Mouse (Mus musculus) heart, embryonic 13.5 days (tissue): ENCODE measurements around the gene Plcb1. TPM values are rescaled to one million over a fixed set of nuclear protein-coding genes. Genes with fewer than 3 reads are reported as not detected.

Experiments used
- ATAC-seq: fragments of 200-750 bp; cut with Nextera tagmentation; 2 replicates; pipeline ENCODE4 v1.8.0; 2017; ENCODE audit warnings: moderate TSS enrichment; ENCODE audit not compliant: insufficient number of reproducible peaks, low FRiP score, low TSS enrichment; ENCODE audit errors: extremely low read depth
- H3K27ac ChIP-seq: fragments of 300-500 bp; sonication (generic); replicated peaks from 2 replicates; pipeline ENCODE4 v1.5.1; 2015; ENCODE audit warnings: moderate library complexity, mild to moderate bottlenecking, inconsistent platforms
- H3K27me3 ChIP-seq: fragments of 300-500 bp; sonication (generic); replicated peaks from 2 replicates; pipeline ENCODE4 v1.6.1; 2015; ENCODE audit warnings: mild to moderate bottlenecking, inconsistent platforms
- H3K36me3 ChIP-seq: fragments of 300-500 bp; sonication (generic); 2 replicates; pipeline ENCODE4 v1.6.1; 2015; ENCODE audit warnings: mild to moderate bottlenecking, inconsistent platforms
- H3K4me1 ChIP-seq: fragments of 300-500 bp; sonication (generic); 2 replicates; pipeline ENCODE4 v1.6.1; 2015; ENCODE audit warnings: inconsistent platforms
- H3K4me2 ChIP-seq: fragments of 300-500 bp; sonication (generic); 2 replicates; pipeline ENCODE4 v1.6.1; 2015; ENCODE audit warnings: inconsistent platforms, mild to moderate bottlenecking, moderate library complexity
- H3K4me3 ChIP-seq: fragments of 300-500 bp; sonication (generic); 2 replicates; pipeline ENCODE4 v1.5.1; 2015; ENCODE audit warnings: moderate library complexity, mild to moderate bottlenecking, inconsistent platforms
- H3K9ac ChIP-seq: fragments of 300-500 bp; sonication (generic); 2 replicates; pipeline ENCODE4 v1.6.1; 2015; ENCODE audit warnings: inconsistent platforms, mild to moderate bottlenecking, moderate library complexity
- H3K9me3 ChIP-seq: fragments of 300-500 bp; sonication (generic); 2 replicates; pipeline ENCODE4 v1.6.1; 2016; ENCODE audit warnings: inconsistent platforms
- WGBS: fragments of 180-500 bp; shearing (Covaris S2); methylation state at CpG from one replicate; pipeline ENCODE4 v1.1.7; 2015; ENCODE audit warnings: mixed read lengths; 5-methylcytosine and 5-hydroxymethylcytosine counted together
- polyA plus RNA-seq: library from polyadenylated mRNA; unstranded; fragments of >200 nt; fragmentation: Nextera tagmentation; extraction: Ambion mirVana; gene quantifications from 2 replicates; pipeline ENCODE4 v1.2.1, GENCODE M21; 2015

The Plcb1 gene
- polyA plus RNA-seq, 1 experiment from 2014 or later: 5.9 TPM

DNA sequence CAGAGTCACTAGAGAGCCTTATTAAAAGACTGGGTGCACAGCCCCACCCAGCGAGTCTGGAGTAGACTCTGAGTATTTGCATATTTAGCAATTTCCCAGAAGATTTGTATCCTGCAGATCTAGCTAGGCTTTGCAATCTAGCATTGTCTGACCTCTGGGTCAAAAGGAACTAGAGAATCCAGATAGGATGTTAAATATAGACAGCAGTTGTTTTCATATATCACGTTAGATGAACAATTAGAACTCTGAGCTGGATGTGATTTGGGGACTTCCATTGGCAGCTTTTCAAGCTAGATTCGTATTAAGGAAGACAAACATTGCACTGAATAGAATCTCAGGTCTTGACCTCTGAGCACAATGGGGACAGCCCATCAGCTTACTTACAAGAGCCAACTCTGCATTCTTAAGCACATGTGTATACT, 439.7 kb downstream of the Plcb1 start:
- WGBS: 45% methylated on average over 3 of the region's 3 CpGs
- no peak overlapping the region for H3K4me3 ChIP-seq
- H3K9me3 ChIP-seq: no peaks in the 10 kb centered on the region
- no peak for ATAC-seq
- H3K4me2 ChIP-seq: no peak overlapping the region
- no peaks in the 10 kb centered on the region for H3K36me3 ChIP-seq
- no peaks in the 10 kb centered on the region for H3K27me3 ChIP-seq
- H3K27ac ChIP-seq: no peak overlapping the region
- peaks cover 3% of the 10 kb centered on the region; the same call in 1 of the 2 replicates for H3K4me1 ChIP-seq
- H3K9ac ChIP-seq: no peak overlapping the region

DNA sequence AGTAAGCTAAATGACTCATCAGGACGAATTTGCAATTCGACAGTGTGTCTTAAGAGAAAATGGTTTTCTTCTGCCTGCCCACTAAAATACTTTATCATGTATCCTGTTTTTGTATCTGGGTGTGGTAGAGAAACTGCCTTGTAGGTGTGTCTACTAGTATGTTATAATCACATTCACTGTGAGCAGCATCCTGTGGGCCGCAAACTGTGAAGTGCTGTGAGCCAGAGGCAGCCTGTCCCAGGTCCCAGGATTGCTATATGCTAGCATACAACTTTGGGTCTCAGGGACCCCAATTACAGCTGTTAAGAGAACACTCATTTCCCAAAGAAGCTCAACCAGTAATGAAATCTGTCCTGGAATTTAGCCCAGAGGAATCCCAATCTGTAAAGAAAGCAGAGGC, 444.4 kb downstream of the Plcb1 start:
- H3K4me3 ChIP-seq: no peak overlapping the region
- WGBS: 68% methylated on average over 3 of the region's 3 CpGs
- no peak overlapping the region for H3K4me2 ChIP-seq
- H3K27me3 ChIP-seq: no peaks in the 10 kb centered on the region
- H3K9me3 ChIP-seq: no peaks in the 10 kb centered on the region
- no peak for ATAC-seq
- no peaks in the 10 kb centered on the region for H3K36me3 ChIP-seq
- no peaks in the 10 kb centered on the region for H3K4me1 ChIP-seq
- no peak overlapping the region for H3K9ac ChIP-seq
- no peak overlapping the region for H3K27ac ChIP-seq

GRCm38 (mm10) chr2:135242662-135243316, 456.9 kb downstream of the Plcb1 start:
- no peaks in the 10 kb centered on the region for H3K36me3 ChIP-seq
- no peak overlapping the region for H3K9ac ChIP-seq
- WGBS: 74% methylated on average over 1 of the region's 1 CpGs
- no peaks in the 10 kb centered on the region for H3K9me3 ChIP-seq
- H3K4me1 ChIP-seq: peaks cover 8% of the 10 kb centered on the region; the same call in 1 of the 2 replicates
- no peak overlapping the region for H3K27ac ChIP-seq
- ATAC-seq: no peak
- H3K27me3 ChIP-seq: no peaks in the 10 kb centered on the region
- no peak overlapping the region for H3K4me2 ChIP-seq
- no peak overlapping the region for H3K4me3 ChIP-seq

GRCm38 (mm10) chr2:135243764-135244163, 457.9 kb downstream of the Plcb1 start:
- 62% methylated on average over 4 of the region's 4 CpGs for WGBS

DNA sequence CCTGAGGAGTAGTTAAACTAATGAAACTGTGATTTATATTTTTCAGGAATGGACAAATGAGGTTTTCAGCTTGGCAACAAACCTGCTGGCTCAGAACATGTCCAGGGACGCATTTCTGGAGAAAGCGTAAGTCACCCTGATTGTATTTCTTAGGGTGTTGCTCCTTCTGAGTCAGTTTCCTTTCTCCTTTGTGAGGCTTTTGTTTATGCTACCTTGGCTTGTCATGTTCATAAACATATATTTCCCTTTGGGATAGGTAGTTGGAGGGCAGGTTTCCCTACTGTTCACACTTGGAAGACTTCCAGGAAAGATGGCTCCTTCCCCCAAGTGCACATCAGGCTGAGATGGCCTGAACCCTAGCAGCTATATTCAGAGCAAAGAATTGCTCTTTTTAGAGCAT, 464.1 kb downstream of the Plcb1 start:
- Histone ChIP-seq H3K27me3 (no peaks in the 10 kb centered on the region), H3K36me3 (no peaks in the 10 kb centered on the region), H3K9ac (no peak overlapping the region), H3K4me1 (peaks cover 13% of the 10 kb centered on the region), H3K4me3 (no peak overlapping the region), H3K4me2 (no peak overlapping the region), H3K9me3 (no peaks in the 10 kb centered on the region), H3K27ac (no peak overlapping the region)
- ATAC-seq: no peak
- 68% methylated on average over 2 of the region's 2 CpGs for WGBS

More at GRCm38 (mm10) chr2:135243764-135244163, 457.9 kb downstream of the Plcb1 start:
- Histone ChIP-seq H3K4me3 (no peak overlapping the region), H3K27ac (no peak overlapping the region), H3K36me3 (no peaks in the 10 kb centered on the region), H3K9ac (no peak overlapping the region), H3K9me3 (no peaks in the 10 kb centered on the region), H3K4me2 (no peak overlapping the region), H3K27me3 (no peaks in the 10 kb centered on the region), H3K4me1 (peaks cover 8% of the 10 kb centered on the region; the same call in 1 of the 2 replicates)
- ATAC-seq: no peak

DNA sequence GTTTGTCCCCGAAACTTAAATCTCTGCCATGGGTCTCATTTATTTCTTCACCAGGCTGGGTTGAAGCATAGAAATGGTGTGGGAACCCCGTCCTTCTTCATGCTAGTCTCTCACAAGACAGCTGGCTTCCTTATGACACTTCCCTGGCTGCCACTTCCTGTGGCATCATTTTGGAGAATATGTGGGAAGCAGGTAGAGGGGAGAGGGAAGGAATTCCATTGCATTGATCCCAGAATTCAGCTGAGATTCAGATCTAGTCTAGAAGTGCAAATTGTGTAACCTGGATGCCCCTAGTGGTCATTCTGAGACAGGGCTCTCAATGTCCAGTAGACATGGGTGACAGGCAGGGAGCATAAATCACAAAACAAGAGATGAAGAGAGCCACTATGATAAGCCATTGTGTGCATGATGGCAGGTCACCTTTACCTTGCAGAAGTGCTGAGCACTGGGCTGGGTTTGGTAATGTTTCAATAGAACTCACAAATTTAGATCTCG, 466.0 kb downstream of the Plcb1 start:
- ATAC-seq: no peak
- 85% methylated on average over 3 of the region's 3 CpGs for WGBS
- H3K27me3 ChIP-seq: no peaks in the 10 kb centered on the region
- no peak overlapping the region for H3K27ac ChIP-seq
- no peak overlapping the region for H3K4me2 ChIP-seq
- no peak overlapping the region for H3K4me3 ChIP-seq
- H3K9ac ChIP-seq: no peak overlapping the region
- H3K4me1 ChIP-seq: peaks cover 10% of the 10 kb centered on the region
- no peaks in the 10 kb centered on the region for H3K36me3 ChIP-seq
- no peaks in the 10 kb centered on the region for H3K9me3 ChIP-seq

DNA sequence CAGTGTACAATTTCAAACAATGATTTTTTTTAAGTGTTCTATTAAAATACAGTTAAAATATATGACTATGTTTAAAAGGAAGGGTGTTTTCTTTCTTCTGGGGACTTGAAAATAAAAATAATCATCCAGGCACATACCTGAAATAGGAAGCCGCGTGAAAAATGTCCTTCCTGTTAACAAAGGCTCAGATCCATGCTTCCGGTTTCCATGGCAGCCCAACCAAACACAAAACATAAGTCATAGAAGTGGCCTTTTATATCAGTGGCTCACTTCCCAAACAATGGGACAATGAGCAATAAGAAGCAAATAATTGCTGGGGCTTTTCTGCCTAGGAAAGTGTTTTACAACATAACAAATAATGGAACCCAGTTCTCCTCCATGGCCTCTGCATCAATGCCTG, 473.3 kb downstream of the Plcb1 start:
- no peak overlapping the region for H3K4me2 ChIP-seq
- H3K36me3 ChIP-seq: no peaks in the 10 kb centered on the region
- ATAC-seq: no peak
- H3K27ac ChIP-seq: no peak overlapping the region; the same call in 1 of the 2 replicates
- no peak overlapping the region for H3K9ac ChIP-seq
- H3K4me1 ChIP-seq: peaks cover 6% of the 10 kb centered on the region
- H3K9me3 ChIP-seq: no peaks in the 10 kb centered on the region
- WGBS: 63% methylated on average over 3 of the region's 3 CpGs
- no peaks in the 10 kb centered on the region for H3K27me3 ChIP-seq
- H3K4me3 ChIP-seq: no peak overlapping the region

DNA sequence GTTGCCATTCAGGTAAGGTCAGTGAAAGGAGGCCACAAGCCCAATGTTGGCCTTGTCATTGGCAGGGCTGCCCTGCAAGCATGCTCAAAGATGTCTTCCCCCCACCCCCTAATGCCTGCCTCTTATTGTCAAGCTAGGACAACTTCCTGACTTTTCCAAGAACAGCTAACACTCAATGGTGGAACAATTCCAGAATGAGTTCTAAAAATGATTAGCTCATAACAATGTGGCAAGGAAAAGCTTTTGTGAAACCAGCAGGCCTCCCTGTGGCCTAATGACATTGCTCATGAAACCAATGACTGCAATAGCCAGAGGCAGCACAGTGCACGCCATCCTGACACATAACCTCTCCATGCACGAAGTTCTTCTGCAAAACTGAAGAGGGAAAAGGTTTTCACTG, 478.1 kb downstream of the Plcb1 start:
- H3K27me3 ChIP-seq: no peaks in the 10 kb centered on the region
- WGBS: 68% methylated on average over 2 of the region's 2 CpGs
- ATAC-seq: no peak
- H3K9ac ChIP-seq: no peak overlapping the region
- no peak overlapping the region for H3K4me3 ChIP-seq
- H3K27ac ChIP-seq: no peak overlapping the region
- no peaks in the 10 kb centered on the region for H3K4me1 ChIP-seq
- H3K4me2 ChIP-seq: no peak overlapping the region
- H3K9me3 ChIP-seq: no peaks in the 10 kb centered on the region
- no peaks in the 10 kb centered on the region for H3K36me3 ChIP-seq

DNA sequence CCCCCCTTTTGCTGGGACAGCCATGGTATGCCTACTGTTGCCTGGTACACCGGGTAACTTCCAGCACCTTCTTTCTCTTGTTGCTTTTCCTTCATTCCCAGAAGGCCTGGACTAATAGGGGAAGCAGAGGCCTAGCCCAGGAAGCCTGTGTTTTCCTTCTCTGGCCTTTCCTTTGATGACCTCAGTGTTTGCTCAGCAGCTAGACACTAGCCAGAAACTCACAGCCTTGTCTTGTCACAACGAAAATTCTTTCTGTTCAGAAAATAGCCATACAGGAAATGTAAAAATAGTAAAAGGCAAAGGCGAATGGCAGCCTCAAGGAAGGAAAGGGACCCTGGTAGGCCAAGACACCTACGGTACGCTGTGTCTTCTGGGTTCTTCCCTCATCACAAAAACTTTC, 489.1 kb downstream of the Plcb1 start:
- no peaks in the 10 kb centered on the region for H3K9me3 ChIP-seq
- H3K27ac ChIP-seq: peak overlapping the region; percentile 45; the same call in 1 of the 2 replicates
- no peak overlapping the region for H3K9ac ChIP-seq
- H3K4me1 ChIP-seq: peaks cover 31% of the 10 kb centered on the region
- no peak overlapping the region for H3K4me3 ChIP-seq
- H3K4me2 ChIP-seq: no peak overlapping the region
- no peak for ATAC-seq
- H3K36me3 ChIP-seq: no peaks in the 10 kb centered on the region
- 46% methylated on average over 5 of the region's 5 CpGs for WGBS
- no peaks in the 10 kb centered on the region for H3K27me3 ChIP-seq

DNA sequence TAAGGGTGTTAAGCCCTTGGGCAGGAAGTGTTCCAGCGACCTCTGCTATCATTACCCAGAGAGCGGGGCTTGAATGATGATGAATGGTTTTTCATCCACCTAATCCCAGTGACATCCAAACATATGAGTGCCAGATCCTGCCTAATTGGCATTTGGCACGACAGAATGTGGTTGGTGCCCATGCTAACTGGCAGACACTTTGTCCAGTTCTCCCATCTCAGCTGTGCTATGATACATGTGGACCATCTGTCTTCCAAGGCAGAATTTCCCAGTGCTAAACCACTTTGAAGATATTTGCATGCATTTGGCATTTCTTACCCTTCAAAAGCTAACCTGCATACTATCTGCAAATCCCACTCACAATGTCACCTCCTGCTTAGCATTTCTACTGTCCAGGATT, 492.6 kb downstream of the Plcb1 start:
- no peak for ATAC-seq
- Histone ChIP-seq H3K27me3 (no peaks in the 10 kb centered on the region), H3K4me1 (peaks cover 31% of the 10 kb centered on the region), H3K4me2 (no peak overlapping the region), H3K4me3 (no peak overlapping the region), H3K27ac (peak overlapping the region; percentile 20; the same call in 1 of the 2 replicates), H3K9me3 (no peaks in the 10 kb centered on the region), H3K36me3 (no peaks in the 10 kb centered on the region), H3K9ac (no peak overlapping the region)
- WGBS: 42% methylated on average over 3 of the region's 3 CpGs

- WGBS: 16% methylated on average over 6 of the region's 6 CpGs
- no peak overlapping the region for H3K4me3 ChIP-seq
- ATAC-seq: no peak
- 0 out of 2 replicates have a peak overlapping the region, but pooled peaks have one; percentile 7 for H3K9ac ChIP-seq
- H3K27me3 ChIP-seq: no peaks in the 10 kb centered on the region
- no peaks in the 10 kb centered on the region for H3K36me3 ChIP-seq
- 0 out of 2 replicates have a peak overlapping the region, but pooled peaks have one; percentile 24 for H3K27ac ChIP-seq
- H3K4me1 ChIP-seq: peaks cover 29% of the 10 kb centered on the region
- H3K9me3 ChIP-seq: no peaks in the 10 kb centered on the region
- H3K4me2 ChIP-seq: 0 out of 2 replicates have a peak overlapping the region, but pooled peaks have one; percentile 11
Measured at GRCm38 (mm10) chr2:135279026-135279425, 493.2 kb downstream of the Plcb1 start.

DNA sequence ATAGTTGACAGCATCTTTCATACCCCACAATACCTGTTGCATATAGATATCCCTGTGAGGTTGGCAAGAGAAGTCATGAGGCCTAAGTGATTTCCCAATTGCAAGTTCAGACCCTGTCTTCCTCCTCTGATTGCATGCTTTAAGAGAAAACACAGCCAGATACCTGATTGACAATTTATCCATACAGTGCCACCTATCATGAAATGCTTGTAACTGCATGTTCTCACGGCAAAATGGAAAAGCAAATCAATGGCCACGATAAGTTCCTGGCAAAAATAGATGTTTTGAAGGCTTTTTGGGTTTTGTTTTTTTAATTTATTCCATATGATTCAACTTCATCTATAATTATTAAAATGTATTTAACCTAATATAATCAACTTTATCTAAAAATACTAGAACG, 497.9 kb downstream of the Plcb1 start:
- ATAC-seq: no peak
- H3K27me3 ChIP-seq: no peaks in the 10 kb centered on the region
- WGBS: 66% methylated on average over 3 of the region's 3 CpGs

More for the DNA sequence above, 497.9 kb downstream of the Plcb1 start:
- no peak overlapping the region for H3K4me3 ChIP-seq
- no peak overlapping the region for H3K27ac ChIP-seq
- H3K4me2 ChIP-seq: no peak overlapping the region
- H3K36me3 ChIP-seq: no peaks in the 10 kb centered on the region
- no peak overlapping the region for H3K9ac ChIP-seq
- no peaks in the 10 kb centered on the region for H3K9me3 ChIP-seq
- H3K4me1 ChIP-seq: peaks cover 8% of the 10 kb centered on the region
